Mouse (Mus musculus) hindbrain, postnatal 0 days (tissue): ENCODE measurements around the gene Tbc1d1. TPM values are rescaled to one million over a fixed set of nuclear protein-coding genes. Genes with fewer than 3 reads are reported as not detected.
"Not testable (repeated sequence)": the region's sequence is repeated elsewhere in the genome, so short reads cannot be mapped to it uniquely, and the experiment has no call there.

Experiments used
- ATAC-seq: fragments of 200-750 bp; cut with Nextera tagmentation; 2 replicates; pipeline ENCODE4 v1.8.0; 2017; ENCODE audit warnings: mild to moderate bottlenecking, moderate TSS enrichment, moderate library complexity
- DNase-seq: peaks from one replicate; pipeline ENCODE4 v3.0.0-alpha.2; 2015; ENCODE audit warnings: low spot score
- H3K27ac ChIP-seq: fragments of 300-500 bp; sonication (generic); 2 replicates; pipeline ENCODE4 v1.5.1; 2014; ENCODE audit warnings: mild to moderate bottlenecking
- H3K27me3 ChIP-seq: fragments of 300-500 bp; sonication (generic); 2 replicates; pipeline ENCODE4 v1.6.1; 2014; ENCODE audit warnings: low read length, mixed read lengths; ENCODE audit not compliant: insufficient read depth
- H3K36me3 ChIP-seq: fragments of 300-500 bp; sonication (generic); 2 replicates; pipeline ENCODE4 v1.6.1; 2014; ENCODE audit warnings: low read length, mixed read lengths; ENCODE audit not compliant: insufficient read depth
- H3K4me1 ChIP-seq: fragments of 300-500 bp; sonication (generic); 2 replicates; pipeline ENCODE4 v1.6.1; 2014; ENCODE audit warnings: antibody characterized with exemption, low read length, mixed read lengths; ENCODE audit not compliant: insufficient read depth
- H3K4me2 ChIP-seq: fragments of 300-500 bp; sonication (generic); 2 replicates; pipeline ENCODE4 v1.6.1; 2014; ENCODE audit warnings: low read depth, mild to moderate bottlenecking, low read length, moderate library complexity, mixed read lengths
- H3K4me3 ChIP-seq: fragments of 300-500 bp; sonication (generic); 2 replicates; pipeline ENCODE4 v1.5.1; 2014; ENCODE audit warnings: low read length
- H3K9ac ChIP-seq: fragments of 300-500 bp; sonication (generic); replicated peaks from 2 replicates; pipeline ENCODE4 v1.6.1; 2014; ENCODE audit warnings: mild to moderate bottlenecking, low read length, moderate library complexity, mixed read lengths
- H3K9me3 ChIP-seq: fragments of 300-500 bp; sonication (generic); 2 replicates; pipeline ENCODE4 v1.6.1; 2016; ENCODE audit warnings: low read length, mixed read lengths
- CTCF ChIP-seq: IDR thresholded peaks from 2 replicates; pipeline ENCODE4 v1.5.1; 2016; ENCODE audit warnings: antibody characterized with exemption, control low read depth, low read depth
- WGBS: fragments of 180-500 bp; shearing (Covaris S2); extraction: QIAGEN DNeasy Blood & Tissue Kit; methylation state at CpG from one replicate; pipeline ENCODE4 v1.1.7; 2014; 5-methylcytosine and 5-hydroxymethylcytosine counted together
- polyA plus RNA-seq: library from polyadenylated mRNA; unstranded; fragments of >200 nt; fragmentation: Nextera tagmentation; extraction: Ambion mirVana; gene quantifications from 2 replicates; pipeline ENCODE4 v1.2.1, GENCODE M21; 2015
- total RNA-seq: library from RNA; depleted of rRNA; stranded (reverse); fragments of >200 nt; gene quantifications from 2 replicates; pipeline ENCODE4 v1.2.3, GENCODE M21; 2014

The Tbc1d1 gene
- total and polyA plus RNA-seq, 2 experiments from 2014 or later, result 7.2 to 19.2 TPM

DNA sequence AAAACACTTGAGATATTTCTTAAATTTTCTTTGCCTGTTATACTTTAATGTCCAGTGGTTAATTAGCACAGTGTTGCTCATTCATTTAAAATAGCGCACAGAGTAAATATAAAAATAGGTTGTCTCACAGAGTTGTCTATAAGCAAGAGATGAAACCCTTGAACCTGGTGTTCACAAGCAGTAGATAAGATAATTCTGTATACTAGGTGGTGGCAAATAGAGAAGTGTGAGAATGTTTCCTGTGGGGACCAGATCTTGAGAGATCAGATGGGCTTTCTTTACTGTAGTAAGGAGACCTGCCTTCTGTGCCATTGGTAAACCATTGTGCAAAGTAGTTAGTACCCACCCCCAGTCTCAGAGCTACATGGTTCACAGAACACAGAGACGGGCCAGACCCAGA, 192.1 kb downstream of the Tbc1d1 start:
- no peak overlapping the region for H3K9ac ChIP-seq
- no peak overlapping the region for H3K4me2 ChIP-seq
- ATAC-seq (no peak), DNase-seq (no peak)
- H3K36me3 ChIP-seq, result no peaks in the 10 kb centered on the region
- no peak overlapping the region for H3K4me3 ChIP-seq
- H3K27me3 ChIP-seq, result no peaks in the 10 kb centered on the region
- TF ChIP-seq CTCF, result no peak
- H3K4me1 ChIP-seq, result no peaks in the 10 kb centered on the region
- H3K27ac ChIP-seq, result no peak overlapping the region
- H3K9me3 ChIP-seq, result no peaks in the 10 kb centered on the region
- WGBS, result over 99% methylated on average over 2 of the region's 2 CpGs

DNA sequence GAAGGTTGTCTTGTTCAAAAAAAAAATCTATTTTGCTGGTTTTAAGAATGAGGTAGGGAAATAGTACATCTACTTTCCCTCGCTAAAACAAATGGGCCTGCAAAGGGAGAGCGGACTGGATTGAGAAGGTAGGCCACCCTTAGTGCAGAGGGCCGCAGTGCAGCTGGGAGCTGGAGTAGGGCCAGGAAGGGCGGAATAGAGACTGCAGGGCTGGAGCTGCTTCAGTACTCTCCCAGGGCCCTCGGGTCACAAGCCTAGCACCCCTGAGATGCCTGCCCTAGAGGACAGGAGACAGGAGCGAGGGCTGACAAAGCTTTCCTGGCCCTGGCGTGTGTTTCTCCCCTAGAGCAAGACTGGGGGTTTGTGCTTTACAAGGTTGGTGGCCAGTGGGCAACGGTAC, 192.7 kb downstream of the Tbc1d1 start:
- 55% methylated on average over 8 of the region's 8 CpGs for WGBS
- Histone ChIP-seq H3K4me1 (no peaks in the 10 kb centered on the region), H3K36me3 (no peaks in the 10 kb centered on the region), H3K27me3 (no peaks in the 10 kb centered on the region), H3K4me3 (no peak overlapping the region), H3K9me3 (no peaks in the 10 kb centered on the region), H3K4me2 (no peak overlapping the region), H3K9ac (no peak overlapping the region), H3K27ac (no peak overlapping the region)
- ATAC-seq (no peak), DNase-seq (no peak)
- TF ChIP-seq CTCF, result no peak

DNA sequence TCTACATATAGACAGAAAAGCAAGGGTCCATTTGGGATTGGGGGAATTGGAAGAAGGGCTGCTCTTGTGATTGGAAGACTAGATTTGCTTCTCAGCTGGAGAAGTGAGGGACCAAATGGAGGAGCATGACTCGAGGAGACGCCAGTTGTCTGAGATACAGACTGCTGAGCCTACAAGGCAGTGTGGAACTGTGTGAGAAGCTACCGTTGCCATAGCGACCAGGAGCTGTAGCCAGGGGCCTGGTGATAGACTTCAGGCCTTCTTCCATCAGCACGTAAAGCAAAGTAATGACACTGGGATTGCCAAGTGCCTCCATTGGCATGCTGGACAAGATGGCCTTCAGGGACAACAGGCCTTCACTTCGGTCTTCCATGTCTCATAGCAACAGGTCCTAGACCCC, 195.9 kb downstream of the Tbc1d1 start:
- WGBS, result 61% methylated on average over 6 of the region's 6 CpGs
- H3K27ac ChIP-seq, result no peak overlapping the region
- DNase-seq, result peak; percentile 59
- H3K4me3 ChIP-seq, result no peak overlapping the region
- H3K4me2 ChIP-seq, result no peak overlapping the region
- H3K4me1 ChIP-seq, result no peaks in the 10 kb centered on the region
- H3K36me3 ChIP-seq, result no peaks in the 10 kb centered on the region
- TF ChIP-seq CTCF, result no peak
- no peak overlapping the region for H3K9ac ChIP-seq
- H3K27me3 ChIP-seq, result no peaks in the 10 kb centered on the region
- peak; percentile 57; the same call in 1 of the 2 replicates for ATAC-seq
- no peaks in the 10 kb centered on the region for H3K9me3 ChIP-seq

DNA sequence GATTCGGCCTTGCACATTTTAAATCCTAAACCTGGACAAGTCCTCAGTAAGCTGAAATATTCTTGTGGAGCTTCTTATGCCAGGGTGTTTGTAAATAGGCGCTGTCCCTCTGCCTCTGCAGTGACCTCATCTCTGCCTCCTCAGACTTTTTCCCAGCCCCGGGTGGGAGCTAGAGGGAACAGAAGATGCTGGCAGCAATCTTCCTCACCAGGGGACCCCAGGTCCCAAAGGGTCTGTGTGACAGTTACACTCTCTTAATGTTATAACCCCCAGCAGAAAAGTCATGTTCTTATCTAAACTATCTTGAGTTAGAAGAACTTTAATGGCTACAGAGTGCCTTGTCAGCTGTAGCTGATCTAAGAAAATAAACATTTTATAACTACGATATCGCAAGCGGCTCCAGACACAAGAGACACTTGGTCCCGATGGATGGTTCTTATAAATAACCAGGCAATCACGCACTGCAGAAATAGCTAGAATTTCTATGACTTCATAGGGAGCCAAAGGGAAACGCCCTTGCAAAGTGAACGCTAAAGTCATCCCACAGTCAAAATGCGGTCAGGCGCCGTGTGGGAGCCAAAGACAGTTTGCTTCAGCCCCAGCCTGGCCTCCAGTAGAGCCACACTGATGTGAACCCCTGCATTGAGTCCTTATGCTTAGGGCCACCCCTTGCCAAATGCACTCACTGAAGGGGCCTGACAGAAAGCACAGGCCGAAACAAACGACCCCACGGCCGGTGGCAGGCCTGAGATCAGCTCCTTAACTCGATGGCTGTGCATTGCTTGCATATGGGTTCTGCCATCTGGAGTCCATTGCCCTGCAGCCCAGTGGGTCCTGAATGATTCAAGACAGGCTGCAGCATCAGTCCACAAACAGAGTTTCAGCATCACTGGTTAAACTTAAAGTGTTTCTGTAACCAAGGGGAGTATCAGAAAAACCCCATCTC, 202.8 kb downstream of the Tbc1d1 start:
- Histone ChIP-seq H3K4me3 (no peak overlapping the region), H3K4me2 (no peak overlapping the region), H3K9me3 (no peaks in the 10 kb centered on the region), H3K9ac (no peak overlapping the region), H3K4me1 (no peaks in the 10 kb centered on the region; the same call in 1 of the 2 replicates), H3K36me3 (no peaks in the 10 kb centered on the region), H3K27me3 (no peaks in the 10 kb centered on the region), H3K27ac (no peak overlapping the region)
- ATAC-seq (no peak), DNase-seq (no peak)
- TF ChIP-seq CTCF, result no peak
- 68% methylated on average over 18 of the region's 18 CpGs for WGBS

DNA sequence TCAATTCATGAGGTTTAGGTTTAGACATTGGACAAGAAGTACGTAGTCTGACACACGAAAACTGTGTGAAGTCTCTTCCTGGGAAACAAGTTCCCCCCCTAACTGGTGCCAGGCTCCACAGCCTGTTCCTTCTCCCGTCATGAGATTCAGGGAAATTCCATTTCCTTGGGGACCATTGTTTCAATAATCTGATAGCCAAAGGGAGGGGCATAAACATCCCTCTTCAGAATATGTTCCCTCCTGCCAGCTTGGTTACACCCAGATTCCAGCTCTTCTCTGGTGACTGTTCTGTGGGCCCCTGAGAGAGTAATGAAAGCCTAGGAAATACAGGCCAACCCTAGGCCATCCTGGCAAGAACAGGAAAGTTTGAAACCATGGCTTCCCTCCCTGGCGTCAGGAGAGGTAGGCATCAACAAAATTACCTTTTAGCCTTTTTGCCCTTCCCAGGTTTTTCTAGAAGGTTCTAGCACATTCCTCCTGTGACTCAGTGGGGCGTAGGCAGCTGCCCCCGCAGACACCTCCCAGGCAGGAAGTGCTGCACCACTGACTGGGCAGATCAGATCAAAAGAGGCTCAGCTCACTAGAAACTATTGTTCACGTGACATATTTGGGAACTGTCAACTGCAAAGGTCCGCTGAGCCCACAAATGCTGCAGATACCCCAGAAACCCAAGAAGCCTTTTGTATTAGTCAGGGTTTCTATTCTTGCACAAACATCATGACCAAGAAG, 204.2 kb downstream of the Tbc1d1 start:
- DNase-seq (no peak), ATAC-seq (no peak)
- Histone ChIP-seq H3K9ac (no peak overlapping the region), H3K9me3 (no peaks in the 10 kb centered on the region), H3K27me3 (no peaks in the 10 kb centered on the region), H3K36me3 (no peaks in the 10 kb centered on the region), H3K4me2 (no peak overlapping the region), H3K27ac (no peak overlapping the region), H3K4me3 (no peak overlapping the region), H3K4me1 (peaks cover 5% of the 10 kb centered on the region)
- WGBS, result 81% methylated on average over 8 of the region's 8 CpGs
- no peak for TF ChIP-seq CTCF

DNA sequence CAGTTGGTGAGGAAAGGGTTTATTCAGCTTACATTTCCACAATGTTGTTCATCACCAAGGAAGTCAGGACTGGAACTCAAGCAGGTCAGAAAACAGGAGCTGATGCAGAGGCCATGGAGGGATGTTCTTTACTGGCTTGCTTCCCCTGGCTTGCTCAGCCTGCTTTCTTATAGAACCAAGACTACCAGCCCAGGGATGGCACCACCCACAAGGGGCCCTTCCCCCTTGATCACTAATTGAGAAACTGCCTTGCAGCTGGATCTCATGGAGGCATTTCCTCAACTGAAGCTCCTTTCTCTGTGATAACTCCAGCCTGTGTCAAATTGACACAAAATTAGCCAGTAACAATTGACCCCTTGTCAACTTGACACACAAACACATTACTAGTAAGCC, 204.8 kb downstream of the Tbc1d1 start:
- not testable (repeated sequence) for H3K9me3 ChIP-seq, H3K4me3 ChIP-seq, H3K36me3 ChIP-seq, H3K9ac ChIP-seq, DNase-seq, ATAC-seq, H3K27ac ChIP-seq, H3K4me1 ChIP-seq, H3K4me2 ChIP-seq, H3K27me3 ChIP-seq

DNA sequence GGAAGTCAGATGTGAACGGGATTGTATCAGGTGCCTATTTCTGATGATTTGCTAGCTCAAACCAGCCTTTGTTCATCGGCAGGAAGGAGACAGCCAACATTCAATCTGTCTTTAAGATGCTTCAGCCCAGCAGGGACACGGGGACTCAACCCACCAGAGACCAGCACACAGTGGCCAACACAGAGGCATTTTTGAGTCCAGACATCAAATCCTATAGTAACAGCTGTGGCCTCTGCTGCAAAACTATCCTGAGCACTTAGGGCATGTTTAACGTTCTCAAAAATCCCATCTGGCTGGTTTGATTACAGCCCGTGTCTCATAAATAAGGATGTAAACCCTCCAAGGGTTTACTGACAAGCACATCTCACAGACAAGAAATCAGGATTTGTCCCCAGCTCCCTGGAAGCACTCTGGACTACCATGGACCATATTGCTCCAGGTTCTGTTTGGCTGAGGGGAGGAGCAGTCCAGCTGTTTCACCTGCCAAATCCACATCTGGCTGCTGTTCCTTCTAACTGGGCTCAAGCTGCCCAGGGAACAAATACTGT, 207.8 kb downstream of the Tbc1d1 start:
- no peak overlapping the region for H3K9ac ChIP-seq
- TF ChIP-seq CTCF, result no peak
- DNase-seq, result no peak
- no peaks in the 10 kb centered on the region for H3K27me3 ChIP-seq
- ATAC-seq, result no peak
- H3K9me3 ChIP-seq, result no peaks in the 10 kb centered on the region
- H3K27ac ChIP-seq, result no peak overlapping the region
- H3K4me1 ChIP-seq, result peaks cover 5% of the 10 kb centered on the region
- 41% methylated on average over 5 of the region's 5 CpGs for WGBS
- no peaks in the 10 kb centered on the region for H3K36me3 ChIP-seq
- no peak overlapping the region for H3K4me2 ChIP-seq
- H3K4me3 ChIP-seq, result no peak overlapping the region
